Mouse (Mus musculus): ENCODE measurements around the gene Bglap. TPM values are rescaled to one million over a fixed set of nuclear protein-coding genes. Genes with fewer than 3 reads are reported as not detected.
"Not testable (repeated sequence)": the region's sequence is repeated elsewhere in the genome, so short reads cannot be mapped to it uniquely, and the experiment has no call there.

Gene Bglap
- total RNA-seq, 2 experiments from 2014 or later = not detected

DNA sequence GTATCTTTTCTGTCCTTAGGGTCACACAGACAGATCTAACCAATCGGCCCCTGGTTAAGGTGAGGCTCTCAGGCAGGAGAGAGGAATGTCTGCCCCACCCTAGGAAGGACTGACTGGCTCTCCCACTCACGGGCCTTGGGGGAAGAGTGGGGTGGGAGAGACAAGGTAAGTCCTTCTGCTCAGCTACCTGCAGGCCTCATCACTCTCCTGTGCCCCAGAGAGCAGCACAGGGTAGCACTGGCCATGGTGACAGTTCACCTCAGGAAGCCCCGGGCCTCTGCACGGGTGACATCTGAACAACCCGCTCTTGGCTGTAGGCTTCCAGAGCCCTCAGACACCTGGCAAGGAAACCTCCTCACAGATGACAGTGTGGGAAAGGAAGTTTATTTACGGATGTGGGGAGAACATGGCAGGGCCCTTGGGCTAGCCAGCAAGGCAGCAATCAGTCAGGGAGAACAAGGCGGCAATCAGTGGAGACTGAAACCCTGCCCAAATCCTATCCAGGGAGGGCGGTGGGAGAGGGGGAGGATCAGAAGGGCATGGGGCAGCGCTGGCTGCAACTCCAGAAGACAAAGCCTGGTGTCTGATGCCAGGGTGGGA, 9.6 kb upstream of the Bglap start:
- DNase-seq = no peak

- not testable (repeated sequence) for DNase-seq
These were observed 1.9 kb downstream of the Bglap start for GRCm38 (mm10) chr3:88382383-88382782.

DNA sequence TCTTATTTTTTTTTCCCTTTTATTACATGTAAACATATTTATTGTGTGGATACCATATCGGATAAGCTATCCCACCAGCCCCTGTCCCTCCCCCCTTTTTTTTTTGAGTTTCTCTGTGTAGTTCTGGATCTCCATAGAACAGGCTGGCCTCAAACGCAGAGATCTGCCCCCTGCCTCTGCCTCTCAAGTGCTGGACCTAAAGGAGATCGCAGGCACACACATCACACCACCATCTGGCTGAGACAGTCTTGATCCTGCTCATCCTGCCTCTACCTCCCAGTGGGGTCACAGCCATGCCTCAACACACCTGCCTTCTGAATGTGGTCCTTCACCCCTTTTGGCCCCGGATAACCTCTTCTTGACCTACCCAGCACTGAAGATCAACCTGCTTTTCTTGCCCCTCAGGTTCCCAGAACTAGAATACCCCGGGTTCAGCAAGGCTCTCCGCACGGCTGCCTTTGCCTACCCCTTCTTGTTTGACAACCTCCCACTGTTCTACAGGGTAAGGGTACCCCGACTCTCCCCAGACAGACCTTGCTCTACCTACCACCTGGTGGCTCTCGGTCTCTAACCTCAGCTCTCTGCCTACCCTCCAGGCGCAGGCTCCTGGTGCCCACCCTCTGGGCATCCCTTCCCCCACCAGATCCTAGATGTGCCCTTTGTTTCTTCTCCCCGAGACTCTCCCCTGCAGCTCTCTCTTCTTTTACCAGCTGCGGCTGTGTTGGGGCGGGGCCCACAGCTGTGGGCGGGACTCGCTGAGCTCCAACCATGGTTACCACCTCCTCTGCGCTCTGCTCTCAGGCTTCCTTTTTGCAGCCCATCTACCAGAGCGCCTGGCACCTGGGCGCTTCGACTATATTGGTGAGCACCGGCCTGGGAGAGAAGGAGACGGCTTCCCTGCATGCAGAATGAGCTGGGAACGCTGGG, 2.6 kb downstream of the Bglap start:
- DNase-seq = not testable (repeated sequence)

GRCm38 (mm10) chr3:88378599-88378998, 5.7 kb downstream of the Bglap start, which contains the start of gene Bglap2:
Gene Bglap2, minus strand, starts transcription at chr3:88378699.
- DNase-seq = not testable (repeated sequence)

GRCm38 (mm10) chr3:88376644-88377043, 7.6 kb downstream of the Bglap start:
- not testable (repeated sequence) for DNase-seq

- not testable (repeated sequence) for DNase-seq
These were observed 8.3 kb downstream of the Bglap start for GRCm38 (mm10) chr3:88375750-88376626.

DNA sequence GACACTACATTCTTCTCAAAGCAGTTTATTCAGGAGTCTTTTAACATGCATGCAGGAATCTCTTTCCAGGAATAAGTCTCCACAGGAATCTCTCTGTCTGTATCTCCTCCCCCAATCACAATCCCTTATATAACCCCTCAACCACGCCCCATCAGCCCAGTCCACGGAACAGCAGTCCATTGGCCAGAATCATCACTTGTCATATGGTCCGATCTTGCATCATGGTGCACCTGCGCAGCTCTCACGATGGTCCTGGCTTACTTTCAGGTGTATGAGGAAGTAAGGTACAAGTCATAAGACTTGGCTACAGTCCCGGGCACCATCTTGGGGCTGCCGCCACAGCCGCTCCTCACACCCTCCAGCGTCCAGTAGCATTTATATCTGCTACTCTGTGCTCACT, 11.6 kb downstream of the Bglap start, which contains the start of gene Bglap3:
Bglap3 (minus strand) TSS at position 101 of the 400 bp plus-strand sequence.
- not testable (repeated sequence) for DNase-seq

GRCm38 (mm10) chr3:88368511-88368910, 15.8 kb downstream of the Bglap start:
- DNase-seq = not testable (repeated sequence)

GRCm38 (mm10) chr3:88367517-88367916, 16.7 kb downstream of the Bglap start:
- not testable (repeated sequence) for DNase-seq

DNA sequence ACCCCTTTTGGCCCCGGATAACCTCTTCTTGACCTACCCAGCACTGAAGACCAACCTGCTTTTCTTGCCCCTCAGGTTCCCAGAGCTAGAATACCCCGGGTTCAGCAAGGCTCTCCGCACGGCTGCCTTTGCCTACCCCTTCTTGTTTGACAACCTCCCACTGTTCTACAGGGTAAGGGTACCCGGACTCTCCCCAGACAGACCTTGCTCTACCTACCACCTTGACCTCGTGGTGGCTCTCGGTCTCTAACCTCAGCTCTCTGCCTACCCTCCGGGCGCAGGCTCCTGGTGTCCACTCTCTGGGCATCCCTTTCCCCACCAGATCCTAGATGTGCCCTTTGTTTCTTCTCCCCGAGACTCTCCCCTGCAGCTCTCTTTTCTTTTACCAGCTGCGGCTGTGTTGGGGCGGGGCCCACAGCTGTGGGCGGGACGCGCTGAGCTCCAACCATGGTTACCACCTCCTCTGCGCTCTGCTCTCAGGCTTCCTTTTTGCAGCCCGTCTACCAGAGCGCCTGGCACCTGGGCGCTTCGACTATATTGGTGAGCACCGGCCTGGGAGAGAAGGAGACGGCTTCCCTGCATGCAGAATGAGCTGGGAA, 17.3 kb downstream of the Bglap start:
- DNase-seq = peak; percentile 53 to 63

DNA sequence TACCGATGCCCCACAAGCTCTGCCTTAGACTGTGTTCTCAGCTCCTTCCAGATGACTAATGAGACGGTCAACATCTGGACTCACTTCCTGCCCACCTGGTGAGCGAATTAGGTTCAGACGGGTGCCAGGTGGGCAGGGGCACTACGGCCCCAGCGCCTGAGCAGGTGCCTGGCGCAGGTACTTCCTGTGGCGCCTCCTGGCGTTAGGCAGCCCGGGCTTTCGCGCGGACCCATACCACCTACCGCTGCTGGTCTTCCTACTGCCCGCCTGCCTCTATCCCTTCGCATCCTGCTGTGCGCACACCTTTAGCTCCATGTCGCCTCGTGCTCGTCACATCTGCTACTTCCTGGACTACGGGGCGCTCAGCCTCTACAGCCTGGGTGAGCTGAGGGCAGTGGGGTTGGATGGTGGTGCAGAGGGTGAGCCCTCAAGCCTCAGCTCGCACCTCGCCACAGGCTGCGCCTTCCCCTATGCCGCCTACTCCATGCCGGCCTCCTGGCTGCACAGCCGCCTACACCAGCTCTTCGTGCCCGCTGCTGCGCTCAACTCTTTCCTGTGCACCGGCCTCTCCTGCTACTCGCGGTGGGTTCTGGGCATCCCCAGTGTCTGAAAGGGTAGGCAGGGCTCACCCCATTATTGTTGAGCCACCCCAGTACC, 18.4 kb downstream of the Bglap start:
- no peak for DNase-seq

- peak; percentile 44 to 49 for DNase-seq
These were observed 19.9 kb downstream of the Bglap start, which contains the start of gene Paqr6 for GRCm38 (mm10) chr3:88364337-88364736. Gene Paqr6, plus strand, starts transcription at chr3:88364584.

GRCm38 (mm10) chr3:88363700-88364099, 20.6 kb downstream of the Bglap start:
- DNase-seq = peak; percentile 40 to 63

GRCm38 (mm10) chr3:88361612-88362313, 22.5 kb downstream of the Bglap start:
- DNase-seq = peak in 1 of 2 experiments; percentile 41

DNA sequence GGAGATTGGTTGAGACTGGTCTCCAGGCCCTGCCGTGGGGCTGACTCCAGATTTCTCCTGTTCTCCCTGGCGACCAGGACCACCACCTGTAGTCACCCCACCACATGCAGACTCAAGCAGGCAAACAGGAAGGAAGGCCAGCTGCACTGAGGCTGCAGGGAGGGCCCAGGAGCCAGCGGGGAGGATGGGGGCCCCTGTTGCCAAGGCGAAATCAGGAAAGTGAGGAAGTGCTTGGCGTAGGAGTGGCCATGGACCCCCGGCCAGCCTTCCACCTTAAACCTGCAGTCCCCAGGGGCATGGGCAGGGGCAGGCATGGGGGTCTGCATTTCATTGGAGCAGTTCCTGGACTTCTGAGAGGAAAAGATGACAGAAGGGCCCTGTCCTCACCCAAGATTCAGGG, 23.2 kb downstream of the Bglap start:
- DNase-seq = no peak

DNA sequence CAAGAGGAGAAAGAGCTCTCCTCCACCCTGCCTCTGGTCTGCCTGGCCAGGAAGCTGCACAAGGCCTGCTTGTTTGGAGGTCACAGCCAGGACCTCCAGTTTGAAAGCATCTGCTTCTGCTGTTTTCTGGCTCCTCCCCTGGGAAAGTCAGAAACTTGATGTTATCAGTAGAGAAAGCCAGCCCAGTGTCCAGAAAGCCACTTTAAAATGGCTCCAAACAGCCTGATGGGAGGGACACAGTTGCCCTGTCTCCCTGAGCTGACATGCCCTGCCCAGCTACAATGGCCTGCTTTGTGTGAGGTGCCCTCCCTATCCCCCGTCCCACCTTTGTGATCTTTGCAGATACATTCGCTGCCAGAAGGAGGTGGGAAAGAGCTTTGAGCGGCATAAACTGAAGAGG, 24.3 kb downstream of the Bglap start:
- no peak for DNase-seq

DNA sequence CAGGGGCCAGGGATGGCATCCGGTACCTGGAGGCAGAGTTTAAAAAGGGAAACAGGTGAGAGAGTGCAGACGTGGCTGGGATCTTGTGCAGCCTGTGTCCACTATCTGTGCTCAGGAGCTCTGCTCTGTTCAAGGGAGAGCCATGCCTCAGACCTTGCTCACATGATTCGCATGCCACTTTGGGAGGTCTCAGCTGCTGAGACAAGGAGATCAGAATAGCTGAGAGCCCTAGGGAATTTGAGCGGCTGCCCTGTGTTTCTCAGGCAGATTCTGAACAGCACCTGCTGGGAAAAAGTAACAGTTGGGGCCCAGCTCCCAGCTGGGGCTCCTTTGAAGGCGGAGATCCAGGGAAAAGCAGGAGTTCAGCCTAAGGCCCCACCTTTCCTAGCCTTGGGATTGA, 24.7 kb downstream of the Bglap start:
- DNase-seq = no peak

DNA sequence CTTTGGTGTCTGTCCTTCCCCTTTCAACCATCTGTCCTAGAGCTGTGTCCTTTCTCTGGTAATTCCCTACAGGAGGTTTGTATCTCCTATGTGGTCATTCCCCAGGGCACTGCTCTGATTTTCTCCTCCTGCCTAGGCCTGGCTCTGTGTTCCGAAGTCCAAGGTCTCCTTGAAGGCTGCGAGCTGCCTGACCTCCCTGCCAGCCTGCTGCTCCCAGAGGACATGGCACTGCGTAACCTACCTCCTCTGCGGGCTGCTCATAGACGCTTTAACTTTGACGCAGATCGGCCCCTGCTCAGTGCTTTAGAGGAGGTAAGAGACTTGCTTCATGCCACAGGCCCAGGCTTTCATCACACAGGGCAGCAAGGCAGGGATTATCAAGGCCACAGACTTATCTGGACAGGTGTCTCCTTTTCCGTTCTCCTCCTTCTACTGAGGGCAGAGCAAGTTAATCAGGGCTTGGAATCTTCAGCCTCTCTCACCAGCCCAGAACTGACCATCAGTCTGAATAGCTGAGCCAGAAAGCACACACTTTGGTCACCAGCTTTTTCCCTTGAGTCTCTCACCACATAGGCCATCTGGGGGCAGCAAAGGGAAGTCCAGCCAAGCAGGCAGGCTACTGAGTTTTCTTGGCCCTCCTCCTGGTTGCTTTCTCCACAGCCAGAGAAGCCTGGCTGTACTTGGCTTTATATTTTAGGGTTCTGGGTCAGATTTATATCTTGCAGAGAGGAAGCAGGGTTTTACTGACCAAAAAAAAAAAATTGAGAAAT, 29.7 kb downstream of the Bglap start:
- DNase-seq = no peak

DNA sequence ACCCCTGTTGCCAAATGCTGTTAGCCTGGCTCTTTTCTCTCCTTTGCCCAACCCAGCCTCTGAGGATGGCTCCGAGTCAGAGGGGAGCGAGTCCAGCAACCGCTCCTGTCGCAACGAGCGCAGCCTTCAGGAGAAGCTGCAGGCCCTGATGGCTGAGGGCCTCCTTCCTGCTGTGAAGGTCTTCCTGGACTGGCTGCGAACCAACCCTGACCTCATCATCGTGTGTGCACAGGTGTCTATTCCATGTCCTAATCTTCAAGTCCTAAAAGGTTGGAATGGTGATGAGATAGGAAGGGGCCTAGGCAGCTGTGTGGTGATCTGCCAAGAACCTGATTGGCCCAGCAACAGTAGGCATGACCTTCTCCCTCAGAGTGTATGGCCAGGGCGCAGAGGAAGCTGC, 31.4 kb downstream of the Bglap start:
- DNase-seq = no peak

DNA sequence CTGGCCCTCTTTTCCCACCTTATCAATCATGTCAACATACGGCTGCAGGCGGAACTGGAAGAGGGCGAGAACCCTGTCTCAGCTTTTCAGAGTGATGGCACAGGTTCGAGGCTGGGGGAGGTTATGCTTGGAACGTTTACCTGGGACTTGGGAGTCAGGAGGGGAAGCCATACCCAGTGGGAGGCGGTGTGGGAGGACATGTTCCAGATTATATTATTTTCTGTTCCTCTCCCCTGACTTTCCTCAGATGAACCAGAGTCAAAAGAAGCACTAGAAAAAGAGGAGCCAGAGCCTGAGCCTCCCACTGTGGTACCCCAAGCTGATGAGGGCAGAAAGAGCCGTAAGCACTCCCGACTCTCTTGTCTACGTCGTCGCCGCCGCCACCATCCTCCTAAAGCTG, 33.5 kb downstream of the Bglap start:
- no peak for DNase-seq

Measured in layer of hippocampus, postnatal 36 days (tissue).